Mouse (Mus musculus) bone marrow macrophage, adult 2 months (primary cell): ENCODE measurements around the gene Wbp4. TPM values are rescaled to one million over a fixed set of nuclear protein-coding genes. Genes with fewer than 3 reads are reported as not detected.
A peak's percentile ranks its signal among the peaks of the same experiment; 100 is the strongest.

Experiments used
- H3K27ac ChIP-seq: 2 replicates; pipeline ENCODE4 v1.5.1; 2012; ENCODE audit warnings: low read depth, low read length; ENCODE audit not compliant: insufficient read depth
- H3K4me1 ChIP-seq: 2 replicates; pipeline ENCODE4 v1.6.1; 2012; ENCODE audit warnings: low read length; ENCODE audit not compliant: control insufficient read depth, insufficient read depth
- H3K4me3 ChIP-seq: 2 replicates; pipeline ENCODE4 v1.5.1; 2012; ENCODE audit warnings: mild to moderate bottlenecking, low read length, moderate library complexity; ENCODE audit not compliant: insufficient read depth
- CTCF ChIP-seq: IDR thresholded peaks from 2 replicates; pipeline ENCODE4 v1.5.1; 2012; ENCODE audit warnings: low read depth, mild to moderate bottlenecking, low read length, moderate library complexity
- POLR2A ChIP-seq: IDR thresholded peaks from 2 replicates; pipeline ENCODE4 v1.6.1; 2012; ENCODE audit warnings: mild to moderate bottlenecking, low read depth, low read length, borderline replicate concordance
- polyA plus RNA-seq: library from polyadenylated mRNA; stranded (reverse); fragments of >200 nt; gene quantifications from 2 replicates; pipeline ENCODE4 v1.2.4, GENCODE M21; 2012; ENCODE audit not compliant: missing spikeins, insufficient read depth, insufficient read length

Wbp4 gene
- polyA plus RNA-seq, 1 experiment = 41.3 TPM

GRCm38 (mm10) chr14:79488531-79488930 is 7.2 kb upstream of the Wbp4 start:
- peaks cover 11% of the 10 kb centered on the region for H3K4me1 ChIP-seq
- H3K27ac ChIP-seq = no peak overlapping the region
- no peak overlapping the region for H3K4me3 ChIP-seq
- no peak for TF ChIP-seq POLR2A
- no peak for TF ChIP-seq CTCF

GRCm38 (mm10) chr14:79486993-79487731 is 5.8 kb upstream of the Wbp4 start:
- no peak overlapping the region for H3K27ac ChIP-seq
- TF ChIP-seq POLR2A (no peak), CTCF (0 out of 2 replicates have a peak, but pooled peaks have one; percentile 13)
- H3K4me1 ChIP-seq = peaks cover 19% of the 10 kb centered on the region
- H3K4me3 ChIP-seq = no peak overlapping the region

DNA sequence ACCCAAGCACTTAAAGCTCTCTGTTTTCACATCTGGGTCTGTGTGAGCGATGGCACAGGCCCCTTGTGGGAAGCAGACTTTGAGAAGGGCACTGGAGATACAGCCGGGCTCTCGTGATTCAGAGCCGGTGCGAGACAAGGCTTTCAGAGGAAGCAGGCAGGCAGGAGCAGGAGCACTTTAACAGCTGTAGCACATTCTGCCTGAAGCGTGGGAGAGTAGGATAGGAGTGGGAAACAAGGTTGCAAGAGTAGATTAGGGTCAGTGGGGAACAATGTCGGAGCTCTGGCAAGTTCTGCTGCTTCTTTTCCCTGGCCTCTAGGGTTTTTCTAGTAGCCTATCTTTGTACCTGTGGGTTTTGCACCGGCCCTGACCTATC is 5.3 kb upstream of the Wbp4 start:
- no peak for TF ChIP-seq POLR2A
- no peak for TF ChIP-seq CTCF
- peaks cover 19% of the 10 kb centered on the region for H3K4me1 ChIP-seq
- H3K4me3 ChIP-seq = no peak overlapping the region
- no peak overlapping the region for H3K27ac ChIP-seq

GRCm38 (mm10) chr14:79483611-79484120 is 2.3 kb upstream of the Wbp4 start:
- Histone ChIP-seq H3K4me3 (no peak overlapping the region), H3K27ac (no peak overlapping the region), H3K4me1 (peaks cover 29% of the 10 kb centered on the region)
- TF ChIP-seq CTCF (no peak), POLR2A (no peak)

DNA sequence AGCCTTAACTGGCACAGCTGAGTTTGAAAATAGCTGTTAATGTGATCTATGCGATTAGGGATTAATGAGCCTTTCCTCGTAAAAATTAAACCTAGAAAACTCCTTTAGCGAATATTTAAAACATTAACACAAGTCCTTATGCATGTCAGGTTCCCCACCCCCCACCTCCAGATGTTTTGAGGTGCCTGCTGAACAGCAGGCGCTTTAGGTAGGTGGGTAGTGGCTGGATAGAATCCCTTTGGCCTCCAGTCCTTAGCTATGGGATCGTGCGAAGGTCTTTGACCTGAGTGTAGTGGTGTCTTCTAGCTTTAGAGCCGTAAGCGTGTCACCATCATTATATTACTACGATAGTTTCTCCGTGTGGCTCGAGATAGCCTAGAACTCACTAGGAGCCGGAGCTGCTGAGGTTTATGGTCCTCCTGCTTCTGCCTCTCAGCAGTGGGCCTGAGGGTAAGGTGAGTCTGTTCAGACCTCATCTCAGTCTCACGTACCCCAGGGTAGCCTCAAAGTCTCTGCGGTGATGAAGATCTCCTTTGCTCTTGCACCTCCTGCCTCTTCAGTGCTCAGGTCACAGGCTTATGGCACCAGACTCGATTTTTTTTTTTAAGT is 1.5 kb upstream of the Wbp4 start:
- TF ChIP-seq CTCF (no peak; the same call in 1 of the 2 replicates), POLR2A (no peak)
- H3K4me1 ChIP-seq = peaks cover 29% of the 10 kb centered on the region
- H3K4me3 ChIP-seq = peak overlapping the region; percentile 96
- H3K27ac ChIP-seq = peak overlapping the region; percentile 97

- TF ChIP-seq POLR2A (no peak), CTCF (no peak)
- peaks cover 29% of the 10 kb centered on the region for H3K4me1 ChIP-seq
These were observed 936 bp upstream of the Wbp4 start for GRCm38 (mm10) chr14:79482251-79482661.

GRCm38 (mm10) chr14:79480624-79481338 is 539 bp downstream of the Wbp4 start, which contains the start of gene Elf1:
TSS of gene Elf1 (plus strand) at chr14:79481194.
- Histone ChIP-seq H3K27ac (peak within 1 kb of the TSS; percentile 97), H3K4me1 (peaks cover 27% of the 10 kb centered on the region), H3K4me3 (peak within 1 kb of the TSS; percentile 96)
- TF ChIP-seq POLR2A (0 out of 2 replicates have a peak, but pooled peaks have one; percentile 12), CTCF (no peak)

More at GRCm38 (mm10) chr14:79482251-79482661, 936 bp upstream of the Wbp4 start:
- peak overlapping the region; percentile 96 for H3K4me3 ChIP-seq
- peak overlapping the region; percentile 97 for H3K27ac ChIP-seq

- no peak for TF ChIP-seq CTCF
- TF ChIP-seq POLR2A = no peak
- Histone ChIP-seq H3K4me3 (no peak overlapping the region), H3K27ac (no peak overlapping the region), H3K4me1 (no peaks in the 10 kb centered on the region)
These were observed 7.9 kb downstream of the Wbp4 start for GRCm38 (mm10) chr14:79473384-79473783.

GRCm38 (mm10) chr14:79467621-79468020 is 13.7 kb downstream of the Wbp4 start:
- TF ChIP-seq POLR2A (no peak), CTCF (peak; percentile 63; the same call in 1 of the 2 replicates)
- peaks cover 2% of the 10 kb centered on the region; the same call in 1 of the 2 replicates for H3K4me1 ChIP-seq
- H3K27ac ChIP-seq = no peak overlapping the region
- no peak overlapping the region for H3K4me3 ChIP-seq
